Mouse (Mus musculus): ENCODE results near the gene Kif2c. TPM values are rescaled to one million over a fixed set of nuclear protein-coding genes. Genes with fewer than 3 reads are reported as not detected.

The Kif2c gene
- 1.2 to 1.9 TPM (median 1.3 TPM) in 4 replicates for total RNA-seq (2023; ENCODE audit: inconsistent age)

GRCm38 (mm10) chr4:117181863-117182758 lies at the start of gene Kif2c:
Kif2c (minus strand) TSS chr4:117182639.

GRCm38 (mm10) chr4:117155792-117156355 lies 26.6 kb downstream of the Kif2c start, which contains the start of gene Rps8:
Rps8 (minus strand) TSS chr4:117156243.

GRCm38 (mm10) chr4:117133817-117134600 lies 48.4 kb downstream of the Kif2c start, which contains the start of gene Plk3:
Plk3 (minus strand) TSS chr4:117133963.

GRCm38 (mm10) chr4:117126675-117127290 lies 55.7 kb downstream of the Kif2c start, which contains the start of gene Tctex1d4:
Tctex1d4 (plus strand) TSS chr4:117126794.

GRCm38 (mm10) chr4:117125348-117125909 lies 57.0 kb downstream of the Kif2c start, which contains the start of gene Btbd19:
Btbd19 (minus strand) TSS chr4:117125725.

Other genes starting within 250 kb of the Kif2c start
- gene Urod, start 188.2 kb downstream of the Kif2c start, total RNA-seq (2023; ENCODE audit: inconsistent age): 41.8 to 57.5 TPM (median 55.2 TPM) in 4 replicates
- gene Hectd3, start 187.3 kb downstream of the Kif2c start, total RNA-seq (2023; ENCODE audit: inconsistent age): 39.1 to 52.3 TPM (median 45.1 TPM) in 4 replicates
- 26.1 to 30.6 TPM (median 29.1 TPM) in 4 replicates for gene Eif2b3, start 163.2 kb downstream of the Kif2c start, total RNA-seq (2023; ENCODE audit: inconsistent age)
- gene Ptch2, start 86.6 kb downstream of the Kif2c start, total RNA-seq (2023; ENCODE audit: inconsistent age): 1.0 TPM in 1 of 4 replicates, not detected in the others
- 19.5 to 25.2 TPM (median 22.8 TPM) in 4 replicates for gene Btbd19, start 56.9 kb downstream of the Kif2c start, total RNA-seq (2023; ENCODE audit: inconsistent age)
- gene Tctex1d4, start 55.8 kb downstream of the Kif2c start, total RNA-seq (2023; ENCODE audit: inconsistent age): 0.78 TPM in 1 of 4 replicates, not detected in the others
- 21.9 to 26.2 TPM (median 25.3 TPM) in 4 replicates for gene Plk3, start 48.7 kb downstream of the Kif2c start, total RNA-seq (2023; ENCODE audit: inconsistent age)
- gene Rps8, start 26.4 kb downstream of the Kif2c start, total RNA-seq (2023; ENCODE audit: inconsistent age): 2,066 to 2,171 TPM (median 2,129 TPM) in 4 replicates
- 1.7 TPM in 1 of 4 replicates, not detected in the others for gene Tmem53, start 69.3 kb upstream of the Kif2c start, total RNA-seq (2023; ENCODE audit: inconsistent age)
- gene Armh1, start 69.5 kb upstream of the Kif2c start, total RNA-seq (2023; ENCODE audit: inconsistent age): not detected in 4 replicates